Mouse (Mus musculus) urinary bladder, postnatal 10 days (tissue): ENCODE measurements around the gene Hltf.
"Not testable (repeated sequence)": the region's sequence is repeated elsewhere in the genome, so short reads cannot be mapped to it uniquely, and the experiment has no call there.

Experiments used
- DNase-seq: peaks from one replicate; pipeline ENCODE4 v3.0.0; 2022; ENCODE audit warnings: low spot score

The Hltf gene

GRCm38 (mm10) chr3:20057306-20058196 lies at the start of gene Hltf:
TSS of gene Hltf (plus strand) at chr3:20057811.
- peak; percentile 59 for DNase-seq

GRCm38 (mm10) chr3:20010464-20010863 lies 47.1 kb upstream of the Hltf start:
- DNase-seq: no peak

- DNase-seq: not testable (repeated sequence)
Observed at GRCm38 (mm10) chr3:20010905-20011304, 46.7 kb upstream of the Hltf start.

- DNase-seq: no peak
Observed at GRCm38 (mm10) chr3:20014454-20014853, 43.2 kb upstream of the Hltf start.

- no peak for DNase-seq
Observed at GRCm38 (mm10) chr3:20018076-20018475, 39.5 kb upstream of the Hltf start.

- DNase-seq: no peak
Observed at GRCm38 (mm10) chr3:20023832-20024231, 33.8 kb upstream of the Hltf start.

GRCm38 (mm10) chr3:20026481-20026880 lies 31.1 kb upstream of the Hltf start:
- no peak for DNase-seq

GRCm38 (mm10) chr3:20026996-20027689 lies 30.5 kb upstream of the Hltf start:
- DNase-seq: no peak

GRCm38 (mm10) chr3:20027788-20028187 lies 29.8 kb upstream of the Hltf start:
- DNase-seq: no peak

GRCm38 (mm10) chr3:20028640-20029039 lies 29.0 kb upstream of the Hltf start:
- no peak for DNase-seq

GRCm38 (mm10) chr3:20030807-20031206 lies 26.8 kb upstream of the Hltf start:
- DNase-seq: no peak

- no peak for DNase-seq
Observed at GRCm38 (mm10) chr3:20033761-20034718, 23.6 kb upstream of the Hltf start.

- peak; percentile 26 for DNase-seq
Observed at GRCm38 (mm10) chr3:20034719-20035404, 22.7 kb upstream of the Hltf start, which contains the start of gene Hps3. TSS of gene Hps3 (minus strand) at chr3:20035315.

- DNase-seq: no peak
Observed at GRCm38 (mm10) chr3:20036069-20036468, 21.5 kb upstream of the Hltf start.

GRCm38 (mm10) chr3:20041461-20041860 lies 16.1 kb upstream of the Hltf start:
- DNase-seq: not testable (repeated sequence)

GRCm38 (mm10) chr3:20044736-20045135 lies 12.9 kb upstream of the Hltf start:
- not testable (repeated sequence) for DNase-seq

- DNase-seq: no peak
Observed at GRCm38 (mm10) chr3:20058197-20058541, 558 bp downstream of the Hltf start.

- no peak for DNase-seq
Observed at GRCm38 (mm10) chr3:20076145-20077053, 18.8 kb downstream of the Hltf start.

GRCm38 (mm10) chr3:20082161-20082560 lies 24.6 kb downstream of the Hltf start:
- DNase-seq: no peak

GRCm38 (mm10) chr3:20103830-20104229 lies 46.2 kb downstream of the Hltf start:
- DNase-seq: no peak
